Comparison of ENCODE assay signal across 9 mouse cellular contexts in the genomic region with DNA sequence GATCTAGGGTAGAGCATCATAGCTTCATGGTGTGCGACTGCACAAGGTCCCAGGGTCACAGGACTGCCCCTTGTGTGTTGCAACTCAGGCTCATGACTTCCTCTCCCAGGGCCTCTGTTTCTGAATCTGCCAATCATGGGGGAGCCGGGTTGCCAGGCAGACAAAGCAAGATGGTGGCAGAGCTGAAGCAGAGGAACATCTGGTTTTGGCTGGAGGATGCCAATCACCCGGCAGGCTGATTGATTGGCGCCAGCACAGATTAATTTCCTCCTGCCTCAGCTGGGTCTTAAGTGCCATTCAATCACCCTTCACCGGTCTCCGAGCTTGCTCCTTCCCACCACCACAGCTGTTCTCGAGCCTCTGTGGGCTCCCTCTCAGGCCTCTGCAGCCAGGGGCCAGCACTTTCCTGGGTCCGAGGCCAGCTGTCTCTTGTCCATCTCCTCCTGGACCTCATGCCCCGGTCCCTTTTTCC. TPM values are rescaled to one million over a fixed set of nuclear protein-coding genes. Genes with fewer than 3 reads are reported as not detected.
DNase-seq lines count a peak whose midpoint lies in the region; ATAC-seq lines count a peak whose summit lies in the region.
"Had no signal": no experiment of that assay in that cellular context is flagged by ENCODE, and none has a peak within 500 bp of the region (broad histone marks: within the 10 kb centered on the region; RNA-seq: fewer than 3 reads in every experiment).

No protein-coding gene starts in this region.

- H3K9ac ChIP-seq in lung, embryonic 16.5 days (ENCODE audit: low read length): no peak overlapping the region
- peak overlapping the region; percentile 18 for H3K9ac ChIP-seq in limb, embryonic 11.5 days (ENCODE audit: low read length)
- no peak overlapping the region for H3K9ac ChIP-seq in midbrain, embryonic 15.5 days
- H3K9ac ChIP-seq: intestine, embryonic 15.5 days had no signal

- peak; percentile 69 for ATAC-seq in lung, embryonic 16.5 days (ENCODE audit: low read depth)
- peak; percentile 67 for ATAC-seq in limb, embryonic 11.5 days (ENCODE audit: insufficient number of reproducible peaks, low FRiP score, low TSS enrichment, low read depth)
- ATAC-seq in midbrain, embryonic 15.5 days (replicated peaks): no peak
- ATAC-seq: intestine, embryonic 15.5 days had no signal

- DNase-seq in lung, postnatal 25 days (ENCODE audit: low spot score): no peak
- DNase-seq in embryo, embryonic 9.5 days (ENCODE audit: extremely low spot score): peak; percentile 43
- DNase-seq in limb, embryonic 11.5 days (ENCODE audit: low spot score): peak; percentile 71
- no peak for DNase-seq in ovary, postnatal 14 days (ENCODE audit: low spot score)
- no peak for DNase-seq in gastrocnemius, postnatal 10 days
- DNase-seq: gastrocnemius, postnatal 36 days had no signal

- H3K4me2 ChIP-seq in lung, embryonic 16.5 days (ENCODE audit: low read depth, low read length): no peak overlapping the region
- no peak overlapping the region for H3K4me2 ChIP-seq in limb, embryonic 11.5 days (ENCODE audit: low read depth, severe bottlenecking)
- no peak overlapping the region for H3K4me2 ChIP-seq in midbrain, embryonic 15.5 days
- H3K4me2 ChIP-seq: intestine, embryonic 15.5 days had no signal

- H3K36me3 ChIP-seq in lung, embryonic 16.5 days (ENCODE audit: control insufficient read depth, insufficient read depth, low read length): no peaks in the 10 kb centered on the region
- no peaks in the 10 kb centered on the region for H3K36me3 ChIP-seq in limb, embryonic 11.5 days (ENCODE audit: control insufficient read depth, insufficient read depth, low read length)
- H3K36me3 ChIP-seq in midbrain, embryonic 15.5 days (replicated peaks): no peaks in the 10 kb centered on the region
- H3K36me3 ChIP-seq: intestine, embryonic 15.5 days had no signal

- no peak overlapping the region for H3K27ac ChIP-seq in lung, embryonic 16.5 days (ENCODE audit: low read length)
- H3K27ac ChIP-seq in limb, embryonic 11.5 days (replicated peaks; ENCODE audit: low read depth, low read length): peak overlapping the region; percentile 74
- H3K27ac ChIP-seq in midbrain, embryonic 15.5 days: peak overlapping the region; percentile 37
- H3K27ac ChIP-seq: intestine, embryonic 15.5 days had no signal

- H3K4me1 ChIP-seq in lung, embryonic 16.5 days (replicated peaks; ENCODE audit: control insufficient read depth, insufficient read depth, low read length): no peaks in the 10 kb centered on the region
- H3K4me1 ChIP-seq in limb, embryonic 11.5 days (ENCODE audit: control insufficient read depth, insufficient read depth, low read length): peaks cover 26% of the 10 kb centered on the region
- peaks cover 32% of the 10 kb centered on the region for H3K4me1 ChIP-seq in midbrain, embryonic 15.5 days
- H3K4me1 ChIP-seq: intestine, embryonic 15.5 days had no signal

- H3K4me3 ChIP-seq in lung, embryonic 16.5 days (ENCODE audit: low read length): no peak overlapping the region
- no peak overlapping the region for H3K4me3 ChIP-seq in limb, embryonic 11.5 days (ENCODE audit: low read depth, low read length)
- H3K4me3 ChIP-seq in midbrain, embryonic 15.5 days: no peak overlapping the region
- H3K4me3 ChIP-seq: intestine, embryonic 15.5 days had no signal

- WGBS in lung, embryonic 16.5 days: 30% methylated on average over 9 of the region's 9 CpGs
- 16% methylated on average over 9 of the region's 9 CpGs for WGBS in limb, embryonic 11.5 days
- 21% methylated on average over 9 of the region's 9 CpGs for WGBS in midbrain, embryonic 15.5 days

- no peaks in the 10 kb centered on the region for H3K9me3 ChIP-seq in lung, embryonic 16.5 days (ENCODE audit: control insufficient read depth, low read length)
- no peaks in the 10 kb centered on the region for H3K9me3 ChIP-seq in limb, embryonic 11.5 days (ENCODE audit: control insufficient read depth, low read length)
- H3K9me3 ChIP-seq in midbrain, embryonic 15.5 days: no peaks in the 10 kb centered on the region
- H3K9me3 ChIP-seq: intestine, embryonic 15.5 days had no signal

- no peaks in the 10 kb centered on the region for H3K27me3 ChIP-seq in lung, embryonic 16.5 days (ENCODE audit: control insufficient read depth, insufficient read depth, low read depth, low read length)
- H3K27me3 ChIP-seq in limb, embryonic 11.5 days (ENCODE audit: control insufficient read depth, insufficient read depth, low read length): no peaks in the 10 kb centered on the region
- no peaks in the 10 kb centered on the region for H3K27me3 ChIP-seq in midbrain, embryonic 15.5 days (replicated peaks)
- H3K27me3 ChIP-seq: intestine, embryonic 15.5 days had no signal

RNA-seq across cellular contexts. Expression of a gene that starts 46.1 kb away (rescaled TPM):
- 614 and 619 TPM in 2 replicates for polyA plus RNA-seq in lung, embryonic 16.5 days (2015; fragmentation: Nextera tagmentation; extraction: Ambion mirVana)
- polyA plus RNA-seq in limb, embryonic 11.5 days (2014; fragmentation: Nextera tagmentation; extraction: Ambion mirVana): 1,283 and 1,480 TPM in 2 replicates
- 10,539 and 10,900 TPM in 2 replicates for polyA plus RNA-seq in midbrain, embryonic 15.5 days (2015; fragmentation: Nextera tagmentation; extraction: Ambion mirVana)
- 10 to 100 TPM; 11.3 to 14.3 TPM for total RNA-seq in gastrocnemius, postnatal 10 days (2021)

RNA-seq across cellular contexts. Expression of a gene that starts 57.3 kb away (rescaled TPM):
- 52.8 and 56.2 TPM in 2 replicates for polyA plus RNA-seq in lung, embryonic 16.5 days (2015; fragmentation: Nextera tagmentation; extraction: Ambion mirVana)
- 73.8 and 76.0 TPM in 2 replicates for polyA plus RNA-seq in limb, embryonic 11.5 days (2014; fragmentation: Nextera tagmentation; extraction: Ambion mirVana)
- polyA plus RNA-seq in midbrain, embryonic 15.5 days (2015; fragmentation: Nextera tagmentation; extraction: Ambion mirVana): 332 and 336 TPM in 2 replicates
- total RNA-seq in gastrocnemius, postnatal 10 days (2021): 10 to 100 TPM; 25.9 to 34.6 TPM

Comparison
In these comparisons a context has a peak if more than half of its experiments do, and no peak if none do; other contexts are left out.
1. DNase-seq: peak in embryo, embryonic 9.5 days (single experiment) and limb, embryonic 11.5 days (single experiment); none in lung, postnatal 25 days (single experiment), ovary, postnatal 14 days (single experiment) and gastrocnemius, postnatal 10 days (single experiment).